Mouse (Mus musculus) MEL (cell line): Measurements from ENCODE around the gene Dusp6. TPM values are rescaled to one million over a fixed set of nuclear protein-coding genes. Genes with fewer than 3 reads are reported as not detected.

ENCODE experiments used
- DNase-seq: peaks from one replicate; pipeline ENCODE4 v3.0.0; 2011; ENCODE audit warnings: low read depth, low spot score
- H3K27ac ChIP-seq: 2 replicates; pipeline ENCODE4 v1.5.1; 2012; ENCODE audit warnings: low read depth, mild to moderate bottlenecking, control low read depth, low read length, moderate library complexity; ENCODE audit not compliant: control insufficient read depth
- H3K27me3 ChIP-seq, 2 experiments: fragments of 150-350 bp in 1 of 2; sonication (generic) in 1 of 2; 2 replicates each; pipeline ENCODE4 v1.6.1; 2012; ENCODE audit warnings: low read length in 2 of 2, mild to moderate bottlenecking in 2 of 2, improper control_type of control experiment in 1 of 2, moderate library complexity in 1 of 2; ENCODE audit not compliant: insufficient read depth in 2 of 2, control insufficient read depth in 1 of 2
- H3K36me3 ChIP-seq, 2 experiments: 2 replicates each; pipeline ENCODE4 v1.6.1; 2012 to 2014; ENCODE audit warnings: low read length in 2 of 2, improper control_type of control experiment in 1 of 2, inconsistent platforms in 1 of 2, mild to moderate bottlenecking in 1 of 2; ENCODE audit not compliant: insufficient read depth in 2 of 2, control insufficient read depth in 1 of 2
- H3K4me1 ChIP-seq, 2 experiments: fragments of 150-350 bp in 1 of 2; sonication (generic) in 1 of 2; 2 replicates each; pipeline ENCODE4 v1.6.1; 2012; ENCODE audit warnings: low read length in 2 of 2, improper control_type of control experiment in 1 of 2, mild to moderate bottlenecking in 1 of 2; ENCODE audit not compliant: insufficient read depth in 2 of 2, control insufficient read depth in 1 of 2
- H3K4me3 ChIP-seq, 2 experiments: fragments of 150-350 bp in 1 of 2; sonication (generic) in 1 of 2; 2 replicates each; pipeline ENCODE4 v1.5.1; 2012; ENCODE audit warnings: low read depth in 2 of 2, low read length in 2 of 2, mild to moderate bottlenecking in 2 of 2, moderate library complexity in 2 of 2, control low read depth in 1 of 2, improper control_type of control experiment in 1 of 2; ENCODE audit not compliant: control insufficient read depth in 1 of 2, insufficient read depth in 1 of 2
- H3K79me2 ChIP-seq: 2 replicates; pipeline ENCODE4 v1.6.1; 2012; ENCODE audit warnings: mild to moderate bottlenecking, low read length, moderate library complexity; ENCODE audit not compliant: control insufficient read depth, poor library complexity, insufficient read depth
- H3K9ac ChIP-seq: 2 replicates; pipeline ENCODE4 v1.6.1; 2012; ENCODE audit warnings: low read depth, mild to moderate bottlenecking, control low read depth, low read length, moderate library complexity; ENCODE audit not compliant: control insufficient read depth, poor library complexity, severe bottlenecking
- H3K9me3 ChIP-seq: fragments of 150-350 bp; sonication (generic); replicated peaks from 2 replicates; pipeline ENCODE4 v1.6.1; 2012; ENCODE audit warnings: mild to moderate bottlenecking, low read length, improper control_type of control experiment, moderate library complexity; ENCODE audit not compliant: insufficient read depth
- BHLHE40 ChIP-seq: IDR thresholded peaks from 2 replicates; pipeline ENCODE4 v1.6.1; 2012; ENCODE audit warnings: low read depth, mild to moderate bottlenecking, inconsistent platforms, low read length, improper control_type of control experiment, borderline replicate concordance
- CHD1 ChIP-seq: IDR thresholded peaks from 2 replicates; pipeline ENCODE4 v1.6.1; 2012; ENCODE audit warnings: low read depth, mild to moderate bottlenecking, inconsistent platforms, low read length, improper control_type of control experiment
- CHD2 ChIP-seq: IDR thresholded peaks from 2 replicates; pipeline ENCODE4 v1.6.1; 2011; ENCODE audit warnings: low read length, improper control_type of control experiment
- CTCF ChIP-seq, 3 experiments: IDR thresholded peaks in 2 of 3; conservative IDR thresholded peaks in 1 of 3; 2 replicates each; pipeline ENCODE4 v1.5.1; 2011 to 2012; ENCODE audit warnings: low read length in 3 of 3, low read depth in 2 of 3, mild to moderate bottlenecking in 2 of 3, improper control_type of control experiment in 1 of 3, inconsistent platforms in 1 of 3, mixed read lengths in 1 of 3, moderate library complexity in 1 of 3; ENCODE audit not compliant: control insufficient read depth in 1 of 3, insufficient read depth in 1 of 3, poor library complexity in 1 of 3, severe bottlenecking in 1 of 3
- GATA1 ChIP-seq: IDR thresholded peaks from 2 replicates; pipeline ENCODE4 v1.6.1; 2011; ENCODE audit warnings: low read depth, low read length, improper control_type of control experiment
- MAX ChIP-seq: IDR thresholded peaks from 2 replicates; pipeline ENCODE4 v1.6.1; 2011; ENCODE audit warnings: low read length, improper control_type of control experiment
- MAZ ChIP-seq: IDR thresholded peaks from 2 replicates; pipeline ENCODE4 v1.6.1; 2012; ENCODE audit warnings: low read depth, mild to moderate bottlenecking, inconsistent platforms, low read length, improper control_type of control experiment
- MEF2A ChIP-seq: IDR thresholded peaks from 2 replicates; pipeline ENCODE4 v1.6.1; 2014; ENCODE audit warnings: low read depth, mild to moderate bottlenecking, inconsistent platforms, low read length, improper control_type of control experiment; ENCODE audit not compliant: poor library complexity, insufficient replicate concordance, severe bottlenecking; ENCODE audit errors: extremely low read depth
- MXI1 ChIP-seq: IDR thresholded peaks from 2 replicates; pipeline ENCODE4 v1.6.1; 2011; ENCODE audit warnings: mild to moderate bottlenecking, low read depth, low read length, improper control_type of control experiment
- MYB ChIP-seq: IDR thresholded peaks from 2 replicates; pipeline ENCODE4 v1.6.1; 2011; ENCODE audit warnings: mild to moderate bottlenecking, low read depth, low read length, improper control_type of control experiment
- MYC ChIP-seq: IDR thresholded peaks from 2 replicates; pipeline ENCODE4 v1.6.1; 2011; ENCODE audit warnings: low read depth, mild to moderate bottlenecking, low read length, improper control_type of control experiment, moderate library complexity
- NELFE ChIP-seq: IDR thresholded peaks from 2 replicates; pipeline ENCODE4 v1.6.1; 2011; ENCODE audit warnings: low read depth, low read length, improper control_type of control experiment
- POLR2AphosphoS2 ChIP-seq: IDR thresholded peaks from 2 replicates; pipeline ENCODE4 v1.6.1; 2011; ENCODE audit warnings: low read length, improper control_type of control experiment
- RCOR1 ChIP-seq: IDR thresholded peaks from 2 replicates; pipeline ENCODE4 v1.6.1; 2012; ENCODE audit warnings: low read depth, mild to moderate bottlenecking, inconsistent platforms, low read length, improper control_type of control experiment
- SMC3 ChIP-seq: IDR thresholded peaks from 2 replicates; pipeline ENCODE4 v1.6.1; 2011; ENCODE audit warnings: low read depth, low read length, improper control_type of control experiment
- TBP ChIP-seq: IDR thresholded peaks from 2 replicates; pipeline ENCODE4 v1.8.0; 2011; ENCODE audit warnings: low read depth, low read length, improper control_type of control experiment
- UBTF ChIP-seq: IDR thresholded peaks from 2 replicates; pipeline ENCODE4 v1.6.1; 2012; ENCODE audit warnings: low read depth, mild to moderate bottlenecking, inconsistent platforms, low read length, improper control_type of control experiment, moderate library complexity, borderline replicate concordance; ENCODE audit not compliant: insufficient read depth
- USF1 ChIP-seq: IDR thresholded peaks from 2 replicates; pipeline ENCODE4 v1.6.1; 2014; ENCODE audit warnings: low read depth, mild to moderate bottlenecking, inconsistent platforms, low read length, improper control_type of control experiment, moderate library complexity
- USF2 ChIP-seq, 2 experiments: IDR thresholded peaks; 2 replicates each; pipeline ENCODE4 v1.6.1; 2011 to 2012; ENCODE audit warnings: improper control_type of control experiment in 2 of 2, low read length in 2 of 2, borderline replicate concordance in 1 of 2, inconsistent platforms in 1 of 2, low read depth in 1 of 2, mild to moderate bottlenecking in 1 of 2; ENCODE audit not compliant: insufficient read depth in 1 of 2
- ZC3H11A ChIP-seq: IDR thresholded peaks from 2 replicates; pipeline ENCODE4 v1.6.1; 2012; ENCODE audit warnings: low read depth, mild to moderate bottlenecking, inconsistent platforms, low read length, improper control_type of control experiment
- ZKSCAN1 ChIP-seq: IDR thresholded peaks from 2 replicates; pipeline ENCODE4 v1.6.1; 2012; ENCODE audit warnings: low read depth, mild to moderate bottlenecking, inconsistent platforms, low read length, improper control_type of control experiment, moderate library complexity
- polyA plus RNA-seq, 2 experiments: library from polyadenylated mRNA; stranded (reverse) in 1 of 2; unstranded in 1 of 2; fragments of >175 nt in 1 of 2; fragments of >200 nt in 1 of 2; gene quantifications; 2 replicates each; pipeline versions ENCODE4 v1.2.1 to v1.2.4; 2012; ENCODE audit warnings: low replicate concordance in 2 of 2, low read depth in 1 of 2; ENCODE audit not compliant: insufficient read length in 2 of 2, insufficient read depth in 1 of 2, missing spikeins in 1 of 2
- total RNA-seq: library from RNA; depleted of rRNA; stranded (reverse); fragments of 300-350 nt; gene quantifications from 2 replicates; pipeline ENCODE4 v1.2.3, GENCODE M21; 2012

The Dusp6 gene
- total and polyA plus RNA-seq, 3 experiments = 8.2 to 11.9 TPM; not detected in 1

GRCm38 (mm10) chr10:99271016-99271415, 8.0 kb downstream of the Dusp6 start:
- no peak overlapping the region for H3K9ac ChIP-seq
- no peak overlapping the region for H3K27ac ChIP-seq
- peaks cover 2% of the 10 kb centered on the region; the same call in 1 of the 2 replicates for H3K79me2 ChIP-seq
- H3K4me3 ChIP-seq = no peak overlapping the region
- no peak for DNase-seq
- H3K27me3 ChIP-seq = no peaks in the 10 kb centered on the region
- peaks cover 0 to 11% of the 10 kb centered on the region in 2 experiments; a peak in 2 of 4 replicates for H3K36me3 ChIP-seq
- TF ChIP-seq MXI1 (no peak), GATA1 (no peak), MEF2A (no peak), NELFE (no peak), POLR2AphosphoS2 (no peak), TBP (no peak), USF1 (no peak), BHLHE40 (no peak), MYC (no peak), ZC3H11A (no peak), CHD2 (no peak), CHD1 (no peak), MAZ (no peak), CTCF (IDR thresholded peaks at IDR 0.05 in 2 of 3, conservative IDR thresholded peaks at IDR 0.05 in 1 of 3; ENCODE audit: control insufficient read depth in 1 of 3, insufficient read depth in 1 of 3, low read depth in 2 of 3, low read length in 3 of 3, poor library complexity in 1 of 3, severe bottlenecking in 1 of 3) (no peak), MYB (no peak)
- H3K9me3 ChIP-seq = no peaks in the 10 kb centered on the region
- peaks cover 0 to 9% of the 10 kb centered on the region in 2 experiments; a peak in 2 of 4 replicates for H3K4me1 ChIP-seq

DNA sequence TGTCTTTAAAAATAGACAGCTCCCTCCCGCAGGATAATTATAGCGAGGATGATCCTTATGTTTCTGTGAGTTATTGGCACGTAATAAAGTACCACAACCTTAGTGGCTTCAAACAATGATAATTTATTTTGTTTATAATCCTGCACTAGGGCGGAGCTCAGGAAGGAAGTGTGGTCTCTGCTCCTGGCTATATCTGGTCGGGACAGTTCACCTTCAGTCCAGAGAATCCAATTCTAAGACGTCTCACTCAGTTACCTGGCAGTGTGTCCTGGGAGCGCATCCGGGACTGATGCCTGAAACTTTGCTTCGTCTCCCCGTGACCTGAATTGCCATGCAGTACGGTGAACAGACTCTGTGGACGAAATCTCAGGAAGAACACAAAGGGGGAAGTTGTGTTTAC, 10.0 kb downstream of the Dusp6 start:
- no peak overlapping the region for H3K4me3 ChIP-seq
- peaks cover 0 to 8% of the 10 kb centered on the region in 2 experiments; a peak in 2 of 4 replicates for H3K4me1 ChIP-seq
- no peak for DNase-seq
- no peak overlapping the region for H3K27ac ChIP-seq
- H3K36me3 ChIP-seq = peaks cover 0 to 7% of the 10 kb centered on the region in 2 experiments; a peak in 2 of 4 replicates
- no peaks in the 10 kb centered on the region for H3K9me3 ChIP-seq
- no peaks in the 10 kb centered on the region for H3K27me3 ChIP-seq
- no peaks in the 10 kb centered on the region for H3K79me2 ChIP-seq
- H3K9ac ChIP-seq = no peak overlapping the region
- no peak for TF ChIP-seq BHLHE40
- no peak for TF ChIP-seq USF1
- TF ChIP-seq USF2 (IDR thresholded peaks at IDR 0.05; ENCODE audit: borderline replicate concordance in 1 of 2, insufficient read depth in 1 of 2, low read depth in 1 of 2, low read length in 2 of 2) = no peak
- TF ChIP-seq ZKSCAN1 = no peak
- TF ChIP-seq UBTF = no peak
- TF ChIP-seq RCOR1 = no peak
- TF ChIP-seq SMC3 = no peak
- TF ChIP-seq GATA1 = no peak
- no peak for TF ChIP-seq POLR2AphosphoS2
- TF ChIP-seq MAX = no peak
